ENCODE assay signal across 16 mouse cellular contexts in genomic region chr14:77499996-77500581, GRCm38 (mm10).
DNase-seq lines count a peak whose midpoint lies in the region; ATAC-seq and TF ChIP-seq lines count a peak whose summit lies in the region.
"Had no signal": no experiment of that assay in that cellular context is flagged by ENCODE, and none has a peak within 500 bp of the region (broad histone marks: within the 10 kb centered on the region; RNA-seq: fewer than 3 reads in every experiment).

No protein-coding gene starts in this region.

- peak; percentile 41; the same call in 1 of the 2 replicates for ATAC-seq in forebrain, embryonic 12.5 days (ENCODE audit: low FRiP score)
- no peak for ATAC-seq in forebrain, embryonic 15.5 days (replicated peaks)
- ATAC-seq in neural tube, embryonic 13.5 days (ENCODE audit: low read depth): peak; percentile 43; the same call in 1 of the 2 replicates
- ATAC-seq in heart, postnatal 0 days (ENCODE audit: insufficient read depth, low read depth): peak; percentile 75; the same call in 1 of the 2 replicates
- ATAC-seq in granulocyte monocyte progenitor cell, adult 5-6 weeks (replicated peaks; ENCODE audit: poor library complexity, severe bottlenecking): no peak
- ATAC-seq: inflammation-experienced regulatory T-cells, adult 6 months; liver, postnatal 0 days had no signal

- no peak overlapping the region for H3K4me3 ChIP-seq in forebrain, embryonic 12.5 days (replicated peaks)
- no peak overlapping the region for H3K4me3 ChIP-seq in forebrain, embryonic 15.5 days
- no peak overlapping the region for H3K4me3 ChIP-seq in neural tube, embryonic 13.5 days
- no peak overlapping the region for H3K4me3 ChIP-seq in heart, postnatal 0 days (ENCODE audit: low read depth, low read length)
- H3K4me3 ChIP-seq: limb, embryonic 15.5 days; midbrain, embryonic 10.5 days had no signal

- H3K27me3 ChIP-seq in forebrain, embryonic 12.5 days: no peaks in the 10 kb centered on the region
- H3K27me3 ChIP-seq in forebrain, embryonic 15.5 days: no peaks in the 10 kb centered on the region
- no peaks in the 10 kb centered on the region for H3K27me3 ChIP-seq in neural tube, embryonic 13.5 days
- no peaks in the 10 kb centered on the region for H3K27me3 ChIP-seq in heart, postnatal 0 days (ENCODE audit: control insufficient read depth, insufficient read depth, low read length)
- H3K27me3 ChIP-seq: limb, embryonic 15.5 days had no signal

- TF ChIP-seq CTCF in heart, postnatal 0 days (IDR thresholded peaks at IDR 0.05; ENCODE audit: low read depth): no peak

- H3K9me3 ChIP-seq in forebrain, embryonic 12.5 days: no peaks in the 10 kb centered on the region
- no peaks in the 10 kb centered on the region for H3K9me3 ChIP-seq in forebrain, embryonic 15.5 days
- H3K9me3 ChIP-seq in neural tube, embryonic 13.5 days: no peaks in the 10 kb centered on the region
- H3K9me3 ChIP-seq in heart, postnatal 0 days (replicated peaks; ENCODE audit: control insufficient read depth, low read length): no peaks in the 10 kb centered on the region
- H3K9me3 ChIP-seq: limb, embryonic 15.5 days; midbrain, embryonic 10.5 days had no signal

- no peaks in the 10 kb centered on the region for H3K36me3 ChIP-seq in forebrain, embryonic 12.5 days (replicated peaks)
- no peaks in the 10 kb centered on the region for H3K36me3 ChIP-seq in forebrain, embryonic 15.5 days
- no peaks in the 10 kb centered on the region for H3K36me3 ChIP-seq in neural tube, embryonic 13.5 days
- H3K36me3 ChIP-seq in heart, postnatal 0 days (replicated peaks; ENCODE audit: control insufficient read depth, insufficient read depth, low read length): no peaks in the 10 kb centered on the region
- H3K36me3 ChIP-seq: limb, embryonic 15.5 days; midbrain, embryonic 10.5 days had no signal

- no peak for DNase-seq in neural tube, embryonic 10.5 days (ENCODE audit: extremely low spot score, low spot score)
- DNase-seq in heart, postnatal 0 days (ENCODE audit: low spot score): peak; percentile 49
- no peak for DNase-seq in left cerebral cortex, adult 11 months (ENCODE audit: low spot score)
- no peak for DNase-seq in testis, postnatal 14 days (ENCODE audit: low spot score)
- DNase-seq: cerebellum, postnatal 10 days; gastrocnemius, postnatal 10 days; kidney, postnatal 10 days; liver, postnatal 0 days; lung, postnatal 14 days had no signal

- TF ChIP-seq EP300 in heart, postnatal 0 days (IDR thresholded peaks at IDR 0.05; ENCODE audit: low read depth): no peak

- 38% methylated on average over 6 of the region's 6 CpGs for WGBS in forebrain, embryonic 12.5 days
- WGBS in forebrain, embryonic 15.5 days: 22% methylated on average over 6 of the region's 6 CpGs
- 35% methylated on average over 6 of the region's 6 CpGs for WGBS in neural tube, embryonic 13.5 days
- WGBS in heart, postnatal 0 days: 20% methylated on average over 6 of the region's 6 CpGs

- no peak overlapping the region for H3K9ac ChIP-seq in forebrain, embryonic 12.5 days
- no peak overlapping the region for H3K9ac ChIP-seq in forebrain, embryonic 15.5 days (replicated peaks)
- no peak overlapping the region for H3K9ac ChIP-seq in neural tube, embryonic 13.5 days
- H3K9ac ChIP-seq in heart, postnatal 0 days (replicated peaks; ENCODE audit: low read depth, low read length): no peak overlapping the region
- H3K9ac ChIP-seq: limb, embryonic 15.5 days; liver, postnatal 0 days had no signal

- H3K4me2 ChIP-seq in forebrain, embryonic 12.5 days: no peak overlapping the region
- no peak overlapping the region for H3K4me2 ChIP-seq in forebrain, embryonic 15.5 days (replicated peaks)
- no peak overlapping the region for H3K4me2 ChIP-seq in neural tube, embryonic 13.5 days
- H3K4me2 ChIP-seq in heart, postnatal 0 days (ENCODE audit: low read depth, low read length): no peak overlapping the region; the same call in 1 of the 2 replicates
- H3K4me2 ChIP-seq: limb, embryonic 15.5 days had no signal

- H3K4me1 ChIP-seq in forebrain, embryonic 12.5 days: peaks cover 20% of the 10 kb centered on the region
- H3K4me1 ChIP-seq in forebrain, embryonic 15.5 days: peaks cover 11% of the 10 kb centered on the region; the same call in 1 of the 2 replicates
- peaks cover 26% of the 10 kb centered on the region for H3K4me1 ChIP-seq in neural tube, embryonic 13.5 days (replicated peaks)
- H3K4me1 ChIP-seq in heart, postnatal 0 days (ENCODE audit: control insufficient read depth, insufficient read depth): peaks cover 9% of the 10 kb centered on the region
- H3K4me1 ChIP-seq: limb, embryonic 15.5 days; midbrain, embryonic 10.5 days had no signal

- 0 out of 2 replicates have a peak overlapping the region, but pooled peaks have one; percentile 26 for H3K27ac ChIP-seq in forebrain, embryonic 12.5 days
- no peak overlapping the region for H3K27ac ChIP-seq in forebrain, embryonic 15.5 days (replicated peaks)
- no peak overlapping the region; the same call in 1 of the 2 replicates for H3K27ac ChIP-seq in neural tube, embryonic 13.5 days (replicated peaks)
- peak overlapping the region; percentile 50 for H3K27ac ChIP-seq in heart, postnatal 0 days (ENCODE audit: low read depth)
- H3K27ac ChIP-seq: limb, embryonic 15.5 days; midbrain, embryonic 10.5 days had no signal

Comparison
In these comparisons a context has a peak if more than half of its experiments do, and no peak if none do; other contexts are left out.
1. ATAC-seq: peak in forebrain, embryonic 12.5 days (single experiment), neural tube, embryonic 13.5 days (single experiment) and heart, postnatal 0 days (single experiment); none in forebrain, embryonic 15.5 days (single experiment) and granulocyte monocyte progenitor cell, adult 5-6 weeks (single experiment).
2. H3K27ac ChIP-seq: peak in forebrain, embryonic 12.5 days (single experiment) and heart, postnatal 0 days (single experiment); none in forebrain, embryonic 15.5 days (single experiment) and neural tube, embryonic 13.5 days (single experiment).